Mouse (Mus musculus) embryonic facial prominence, embryonic 11.5 days (tissue): ENCODE measurements around the gene Il1rl1. TPM values are rescaled to one million over a fixed set of nuclear protein-coding genes. Genes with fewer than 3 reads are reported as not detected.

Experiments used
- ATAC-seq: fragments of 200-750 bp; cut with Nextera tagmentation; replicated peaks from 2 replicates; pipeline ENCODE4 v1.8.0; 2017; ENCODE audit warnings: low read depth; ENCODE audit not compliant: insufficient number of reproducible peaks, low FRiP score, low TSS enrichment
- DNase-seq: peaks from one replicate; pipeline ENCODE4 v3.0.0-alpha.2; 2015; ENCODE audit warnings: low spot score
- H3K27ac ChIP-seq: fragments of 300-500 bp; sonication (generic); replicated peaks from 2 replicates; pipeline ENCODE4 v1.5.1; 2014; ENCODE audit warnings: mild to moderate bottlenecking, low read depth, low read length, control low read depth
- H3K27me3 ChIP-seq: fragments of 300-500 bp; sonication (generic); 2 replicates; pipeline ENCODE4 v1.6.1; 2014; ENCODE audit warnings: mild to moderate bottlenecking, low read length, moderate library complexity, mixed read lengths; ENCODE audit not compliant: control insufficient read depth, insufficient read depth
- H3K36me3 ChIP-seq: fragments of 300-500 bp; sonication (generic); replicated peaks from 2 replicates; pipeline ENCODE4 v1.6.1; 2014; ENCODE audit warnings: low read depth, mild to moderate bottlenecking, low read length, moderate library complexity, mixed read lengths; ENCODE audit not compliant: control insufficient read depth, insufficient read depth
- H3K4me1 ChIP-seq: fragments of 300-500 bp; sonication (generic); 2 replicates; pipeline ENCODE4 v1.6.1; 2014; ENCODE audit warnings: low read length, mixed read lengths; ENCODE audit not compliant: control insufficient read depth, insufficient read depth
- H3K4me2 ChIP-seq: fragments of 300-500 bp; sonication (generic); 2 replicates; pipeline ENCODE4 v1.6.1; 2014; ENCODE audit warnings: low read depth, mild to moderate bottlenecking, control low read depth, low read length, moderate library complexity
- H3K4me3 ChIP-seq: fragments of 300-500 bp; sonication (generic); 2 replicates; pipeline ENCODE4 v1.5.1; 2014; ENCODE audit warnings: low read depth, low read length, control low read depth
- H3K9ac ChIP-seq: fragments of 300-500 bp; sonication (generic); replicated peaks from 2 replicates; pipeline ENCODE4 v1.6.1; 2014; ENCODE audit warnings: mild to moderate bottlenecking, control low read depth, low read length
- H3K9me3 ChIP-seq: fragments of 300-500 bp; sonication (generic); replicated peaks from 2 replicates; pipeline ENCODE4 v1.6.1; 2016; ENCODE audit warnings: mild to moderate bottlenecking, low read length, inconsistent platforms, mixed read lengths; ENCODE audit not compliant: control insufficient read depth
- WGBS: fragments of 180-500 bp; shearing (Covaris S2); extraction: QIAGEN DNeasy Blood & Tissue Kit; methylation state at CpG from one replicate; pipeline ENCODE4 v1.1.7; 2014; 5-methylcytosine and 5-hydroxymethylcytosine counted together
- polyA plus RNA-seq: library from polyadenylated mRNA; unstranded; fragments of >200 nt; fragmentation: Nextera tagmentation; extraction: Ambion mirVana; gene quantifications from 2 replicates; pipeline ENCODE4 v1.2.1, GENCODE M21; 2014

Il1rl1 gene
- polyA plus RNA-seq, 1 experiment from 2014 or later: not detected

- H3K4me2 ChIP-seq: no peak overlapping the region
- H3K36me3 ChIP-seq: no peaks in the 10 kb centered on the region
- H3K9me3 ChIP-seq: no peaks in the 10 kb centered on the region
- no peak overlapping the region for H3K4me3 ChIP-seq
- H3K4me1 ChIP-seq: no peaks in the 10 kb centered on the region
- WGBS: 62% methylated on average over 3 of the region's 3 CpGs
- H3K27me3 ChIP-seq: no peaks in the 10 kb centered on the region
- no peak for ATAC-seq
- H3K9ac ChIP-seq: no peak overlapping the region
- H3K27ac ChIP-seq: no peak overlapping the region
- no peak for DNase-seq
Observed at GRCm38 (mm10) chr1:40475697-40476096, 46.3 kb downstream of the Il1rl1 start.

DNA sequence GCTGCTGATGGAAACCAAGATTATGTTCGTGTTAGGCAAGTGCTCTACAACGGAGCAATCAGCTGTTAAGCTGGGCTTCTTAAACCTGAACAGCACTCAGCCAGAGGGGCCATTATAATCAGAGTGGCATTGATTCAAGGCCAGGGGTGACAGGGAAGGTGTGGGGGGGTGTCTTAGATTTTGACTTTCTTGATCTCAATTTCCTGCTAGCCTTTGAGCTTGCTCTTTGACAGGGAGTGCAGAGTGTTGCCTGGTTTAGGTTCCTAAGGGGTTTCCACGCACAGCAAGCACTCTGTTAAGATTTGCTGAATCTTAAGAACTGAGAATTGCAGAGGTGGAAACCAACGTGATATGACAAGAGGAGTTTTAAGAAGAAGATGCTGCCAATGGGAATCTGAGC, 47.4 kb downstream of the Il1rl1 start:
- no peaks in the 10 kb centered on the region for H3K9me3 ChIP-seq
- no peak overlapping the region for H3K9ac ChIP-seq
- H3K36me3 ChIP-seq: no peaks in the 10 kb centered on the region
- DNase-seq (no peak), ATAC-seq (no peak)
- H3K27me3 ChIP-seq: no peaks in the 10 kb centered on the region
- no peak overlapping the region for H3K4me2 ChIP-seq
- H3K27ac ChIP-seq: no peak overlapping the region
- H3K4me1 ChIP-seq: no peaks in the 10 kb centered on the region
- no peak overlapping the region for H3K4me3 ChIP-seq
- 73% methylated on average over 4 of the region's 4 CpGs for WGBS

DNA sequence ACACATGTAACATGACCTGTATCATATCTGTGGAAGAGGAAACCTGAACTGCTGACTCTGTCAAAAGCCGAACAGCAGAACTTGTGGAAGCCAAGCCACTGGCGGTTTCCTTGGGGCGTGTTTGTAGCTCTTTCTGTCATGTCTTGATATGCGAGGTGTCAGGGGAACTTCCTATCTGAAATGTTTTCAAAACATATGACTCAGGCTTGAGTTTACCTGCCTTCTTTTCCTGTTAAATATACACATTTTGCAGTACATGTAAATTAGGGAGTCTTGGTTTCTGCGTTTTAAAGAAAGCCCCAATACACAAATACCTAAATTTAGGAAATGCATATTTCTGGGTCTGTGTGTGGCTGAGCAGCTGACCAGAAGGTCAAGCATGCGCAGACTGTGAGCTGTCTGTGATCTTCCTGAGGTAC, 50.1 kb downstream of the Il1rl1 start:
- H3K9ac ChIP-seq: no peak overlapping the region
- H3K4me1 ChIP-seq: no peaks in the 10 kb centered on the region
- no peak overlapping the region for H3K27ac ChIP-seq
- H3K9me3 ChIP-seq: no peaks in the 10 kb centered on the region
- no peak overlapping the region for H3K4me2 ChIP-seq
- H3K36me3 ChIP-seq: no peaks in the 10 kb centered on the region
- H3K27me3 ChIP-seq: no peaks in the 10 kb centered on the region
- 75% methylated on average over 6 of the region's 6 CpGs for WGBS
- DNase-seq (no peak), ATAC-seq (no peak)
- no peak overlapping the region for H3K4me3 ChIP-seq

DNA sequence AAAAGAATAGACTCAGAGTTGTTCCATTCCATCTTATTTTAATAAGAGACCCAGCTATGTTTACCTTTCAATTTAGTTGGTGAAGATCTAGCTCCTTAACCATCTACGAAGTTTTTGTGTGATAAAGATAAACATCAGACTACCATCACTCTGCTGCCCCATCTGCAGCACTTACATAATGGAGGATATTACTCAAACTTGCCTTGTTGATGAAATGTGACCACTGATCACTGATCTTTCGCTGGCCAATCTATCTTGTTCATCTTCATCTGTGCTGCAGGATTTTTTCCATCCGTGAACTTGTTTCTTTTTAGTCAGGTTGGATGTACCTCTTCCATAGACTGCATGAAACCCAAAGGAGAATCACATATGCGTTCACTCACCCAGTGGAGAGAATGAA, 65.2 kb downstream of the Il1rl1 start:
- 87% methylated on average over 4 of the region's 4 CpGs for WGBS
- no peak overlapping the region for H3K4me3 ChIP-seq
- no peak overlapping the region for H3K9ac ChIP-seq
- no peaks in the 10 kb centered on the region for H3K27me3 ChIP-seq
- no peak overlapping the region for H3K27ac ChIP-seq
- no peaks in the 10 kb centered on the region for H3K9me3 ChIP-seq
- H3K4me1 ChIP-seq: no peaks in the 10 kb centered on the region
- ATAC-seq (no peak), DNase-seq (no peak)
- no peaks in the 10 kb centered on the region for H3K36me3 ChIP-seq
- H3K4me2 ChIP-seq: no peak overlapping the region

DNA sequence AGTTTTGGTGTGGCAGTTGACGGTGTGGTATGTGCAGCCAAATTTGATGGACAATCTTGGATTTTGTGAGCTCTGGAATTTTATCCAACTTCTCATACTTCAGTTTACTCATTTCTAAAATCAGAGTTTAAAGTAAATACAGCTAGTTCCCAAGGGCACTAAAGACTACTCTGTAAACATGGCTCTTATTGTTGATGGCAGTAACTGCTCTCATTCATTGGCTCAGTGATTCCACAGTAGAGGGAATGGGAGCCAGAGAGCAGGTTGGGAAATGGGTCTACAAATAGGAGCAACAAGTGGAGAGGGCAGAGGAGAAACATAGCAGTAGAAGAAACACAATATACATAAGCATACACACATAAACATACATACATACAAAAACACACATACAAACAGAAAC, 70.3 kb downstream of the Il1rl1 start:
- 86% methylated on average over 1 of the region's 1 CpGs for WGBS
- no peak for DNase-seq
- ATAC-seq: no peak
- Histone ChIP-seq H3K36me3 (no peaks in the 10 kb centered on the region), H3K27ac (no peak overlapping the region), H3K9me3 (no peaks in the 10 kb centered on the region), H3K9ac (no peak overlapping the region), H3K4me3 (no peak overlapping the region), H3K27me3 (no peaks in the 10 kb centered on the region), H3K4me2 (no peak overlapping the region), H3K4me1 (no peaks in the 10 kb centered on the region)

- Histone ChIP-seq H3K4me1 (no peaks in the 10 kb centered on the region), H3K9ac (no peak overlapping the region), H3K27me3 (no peaks in the 10 kb centered on the region), H3K27ac (no peak overlapping the region), H3K36me3 (no peaks in the 10 kb centered on the region), H3K4me3 (no peak overlapping the region), H3K4me2 (no peak overlapping the region), H3K9me3 (no peaks in the 10 kb centered on the region)
- WGBS: 87% methylated on average over 4 of the region's 4 CpGs
- ATAC-seq: no peak
- DNase-seq: no peak
Observed at GRCm38 (mm10) chr1:40501126-40501525, 71.8 kb downstream of the Il1rl1 start.

GRCm38 (mm10) chr1:40501546-40502398, 72.4 kb downstream of the Il1rl1 start:
- no peaks in the 10 kb centered on the region for H3K9me3 ChIP-seq
- H3K27me3 ChIP-seq: no peaks in the 10 kb centered on the region
- no peak overlapping the region for H3K4me2 ChIP-seq
- no peaks in the 10 kb centered on the region for H3K4me1 ChIP-seq
- DNase-seq (no peak), ATAC-seq (no peak)
- H3K4me3 ChIP-seq: no peak overlapping the region
- H3K9ac ChIP-seq: no peak overlapping the region
- H3K27ac ChIP-seq: no peak overlapping the region
- no peaks in the 10 kb centered on the region for H3K36me3 ChIP-seq
- 91% methylated on average over 11 of the region's 11 CpGs for WGBS

DNA sequence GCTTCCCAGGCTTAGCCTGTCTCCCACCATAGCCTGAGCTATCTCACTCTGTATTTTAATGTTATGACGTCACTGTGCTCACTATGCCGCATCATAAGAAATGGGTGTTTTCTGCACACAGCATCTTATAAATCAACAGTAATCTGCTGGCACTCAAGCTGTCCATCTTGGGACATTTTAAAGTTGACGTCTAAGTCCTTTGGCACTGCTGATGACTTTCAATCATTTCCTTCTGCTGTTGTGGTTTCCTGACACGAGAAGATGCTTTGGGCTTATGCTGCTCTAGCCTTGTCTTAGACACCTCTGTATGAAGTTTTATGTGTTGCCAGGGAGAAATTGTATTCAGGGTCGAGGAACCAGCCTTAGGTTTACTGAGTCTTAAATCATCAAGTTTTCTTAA, 75.2 kb downstream of the Il1rl1 start:
- H3K27ac ChIP-seq: no peak overlapping the region
- WGBS: 76% methylated on average over 5 of the region's 5 CpGs
- H3K4me2 ChIP-seq: no peak overlapping the region
- no peaks in the 10 kb centered on the region for H3K9me3 ChIP-seq
- H3K9ac ChIP-seq: no peak overlapping the region
- no peaks in the 10 kb centered on the region for H3K27me3 ChIP-seq
- no peak for DNase-seq
- no peak overlapping the region for H3K4me3 ChIP-seq
- no peak for ATAC-seq
- no peaks in the 10 kb centered on the region for H3K4me1 ChIP-seq
- H3K36me3 ChIP-seq: no peaks in the 10 kb centered on the region
